Mouse (Mus musculus): Measurements from ENCODE around the gene Mras. TPM values are rescaled to one million over a fixed set of nuclear protein-coding genes. Genes with fewer than 3 reads are reported as not detected.

Gene Mras
- total and polyA plus RNA-seq, 2 experiments from 2014 or later, result 74.0 to 75.5 TPM

DNA sequence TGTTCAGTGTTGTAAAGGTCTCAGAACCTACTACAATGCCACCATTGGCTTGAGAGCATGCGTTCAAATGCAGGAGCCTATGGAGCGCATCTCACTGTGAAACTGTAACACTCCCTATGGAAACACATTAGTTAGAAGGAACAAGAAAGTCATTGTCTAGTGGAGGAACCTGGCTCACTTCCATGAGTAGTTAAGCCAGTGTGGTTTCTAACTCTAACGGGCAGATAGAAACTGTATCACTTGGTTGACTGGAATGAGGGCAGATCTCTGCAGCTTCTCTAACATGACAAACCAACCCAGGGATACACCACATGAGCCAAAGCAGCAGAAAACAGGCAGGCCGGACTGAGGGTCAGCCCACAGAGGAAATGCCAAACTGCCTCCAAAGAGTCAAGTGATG, 17.0 kb upstream of the Mras start:
- H3K9ac ChIP-seq (replicated peaks; ENCODE audit: low read length), result no peak overlapping the region
- H3K4me1 ChIP-seq (ENCODE audit: insufficient read depth, low read length), result no peaks in the 10 kb centered on the region
- H3K27ac ChIP-seq, result no peak overlapping the region
- ATAC-seq (no peak), DNase-seq (ENCODE audit: low spot score) (no peak)
- H3K27me3 ChIP-seq (ENCODE audit: insufficient read depth, low read length), result no peaks in the 10 kb centered on the region
- no peaks in the 10 kb centered on the region for H3K9me3 ChIP-seq (ENCODE audit: low read length)
- no peak overlapping the region for H3K4me3 ChIP-seq (ENCODE audit: low read length)
- H3K4me2 ChIP-seq (ENCODE audit: low read depth, low read length), result no peak overlapping the region
- no peaks in the 10 kb centered on the region for H3K36me3 ChIP-seq (ENCODE audit: insufficient read depth, low read length)
- WGBS, result 60% methylated on average over 4 of the region's 4 CpGs
- no peak for TF ChIP-seq CTCF (IDR thresholded peaks at IDR 0.05; ENCODE audit: low read depth)

DNA sequence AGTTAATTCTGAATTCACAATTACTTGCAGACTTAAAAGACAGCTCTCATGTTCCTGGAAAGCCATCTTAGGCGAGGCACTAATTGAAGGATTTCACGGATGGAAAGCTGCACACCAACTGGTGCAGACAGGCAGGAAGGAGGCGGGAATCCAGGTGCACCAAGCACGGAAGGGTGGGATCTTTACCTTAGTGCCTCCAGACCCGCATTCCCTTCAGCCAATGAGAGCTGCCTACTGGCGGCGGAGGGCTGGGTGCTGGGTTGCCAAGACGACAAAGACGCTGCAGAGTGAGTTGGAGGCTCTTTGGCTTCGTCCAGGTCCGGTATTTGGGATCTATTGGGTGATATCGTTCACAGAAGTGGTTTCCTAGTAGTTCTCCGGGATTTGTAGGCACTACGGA, 14.0 kb upstream of the Mras start, which contains the start of gene Nme9:
Gene Nme9, plus strand, starts transcription at position 315 of the 400 bp plus-strand sequence.
- Histone ChIP-seq H3K27ac (no peak within 1 kb of the TSS), H3K4me3 (ENCODE audit: low read length) (no peak within 1 kb of the TSS), H3K36me3 (ENCODE audit: insufficient read depth, low read length) (no peaks in the 10 kb centered on the region), H3K9ac (replicated peaks; ENCODE audit: low read length) (no peak within 1 kb of the TSS), H3K4me2 (ENCODE audit: low read depth, low read length) (peak within 1 kb of the TSS; percentile 41), H3K4me1 (ENCODE audit: insufficient read depth, low read length) (no peaks in the 10 kb centered on the region), H3K27me3 (ENCODE audit: insufficient read depth, low read length) (no peaks in the 10 kb centered on the region), H3K9me3 (ENCODE audit: low read length) (no peaks in the 10 kb centered on the region)
- 11% methylated on average over 14 of the region's 14 CpGs for WGBS
- TF ChIP-seq CTCF (IDR thresholded peaks at IDR 0.05; ENCODE audit: low read depth), result no peak
- ATAC-seq, result peak; percentile 60
- peak; percentile 40 for DNase-seq (ENCODE audit: low spot score)

DNA sequence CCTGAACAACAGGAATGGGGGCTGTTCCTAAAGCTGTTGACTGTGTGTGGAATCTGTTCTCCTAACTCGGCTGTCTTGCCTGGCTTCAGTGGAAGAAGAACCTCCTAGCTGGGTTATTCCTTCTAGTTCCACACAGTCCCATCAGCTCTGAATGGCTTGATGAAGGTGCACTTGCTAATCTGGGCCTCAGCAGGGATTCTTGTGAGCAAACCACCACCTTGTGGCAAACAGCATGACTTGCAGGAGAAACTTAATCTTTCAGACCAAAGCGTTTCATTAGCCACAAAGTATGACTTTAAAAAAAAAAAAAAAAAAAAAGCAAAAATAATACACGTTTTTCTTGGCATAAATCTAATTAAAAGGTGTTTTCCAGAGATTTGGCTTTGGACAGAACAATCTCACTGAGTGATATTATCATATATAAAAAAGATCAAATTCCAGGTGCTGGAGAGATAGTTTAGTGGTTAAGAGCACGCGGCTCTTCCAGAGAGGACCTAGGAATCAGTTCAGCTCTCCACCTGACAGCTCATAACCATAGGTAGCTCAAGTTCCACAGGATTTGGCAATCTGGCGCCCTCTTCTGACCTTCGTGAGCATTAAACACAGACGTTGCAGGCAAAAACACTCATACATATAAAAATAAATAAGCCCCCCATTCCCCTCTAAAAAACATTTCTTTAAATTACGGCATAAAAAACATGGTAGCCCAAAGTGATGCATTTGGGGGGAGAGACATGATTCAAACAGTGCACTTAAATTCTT, 12.9 kb upstream of the Mras start:
- peak; percentile 39; the same call in 1 of the 2 replicates for ATAC-seq
- Histone ChIP-seq H3K4me1 (ENCODE audit: insufficient read depth, low read length) (no peaks in the 10 kb centered on the region), H3K4me3 (ENCODE audit: low read length) (no peak overlapping the region), H3K27me3 (ENCODE audit: insufficient read depth, low read length) (no peaks in the 10 kb centered on the region), H3K36me3 (ENCODE audit: insufficient read depth, low read length) (no peaks in the 10 kb centered on the region), H3K27ac (no peak overlapping the region), H3K9ac (replicated peaks; ENCODE audit: low read length) (no peak overlapping the region), H3K4me2 (ENCODE audit: low read depth, low read length) (no peak overlapping the region), H3K9me3 (ENCODE audit: low read length) (no peaks in the 10 kb centered on the region)
- peak; percentile 60 for TF ChIP-seq CTCF (IDR thresholded peaks at IDR 0.05; ENCODE audit: low read depth)
- peak; percentile 70 for DNase-seq (ENCODE audit: low spot score)
- 46% methylated on average over 9 of the region's 9 CpGs for WGBS

DNA sequence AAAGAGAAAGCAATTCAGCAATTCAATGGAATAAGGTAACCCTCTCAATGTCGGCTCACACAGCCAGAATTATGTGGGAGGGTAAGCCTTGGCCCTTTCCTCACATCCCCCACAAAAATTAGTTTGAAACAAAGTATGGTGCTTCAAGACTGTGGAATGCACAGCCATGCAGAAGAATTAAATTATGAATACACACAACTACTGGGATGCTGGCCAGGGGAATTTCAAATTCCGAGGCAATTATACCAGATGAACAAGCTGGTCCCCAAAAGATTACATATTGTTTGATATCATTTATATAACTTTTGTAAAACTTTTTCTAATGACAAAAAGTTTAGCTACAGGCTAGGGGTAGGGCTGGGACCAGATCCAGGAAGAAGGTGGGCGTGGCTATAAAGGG, 10.1 kb upstream of the Mras start:
- DNase-seq (ENCODE audit: low spot score) (no peak), ATAC-seq (no peak)
- TF ChIP-seq CTCF (IDR thresholded peaks at IDR 0.05; ENCODE audit: low read depth), result no peak
- WGBS, result 56% methylated on average over 3 of the region's 3 CpGs
- Histone ChIP-seq H3K9me3 (ENCODE audit: low read length) (no peaks in the 10 kb centered on the region), H3K4me2 (ENCODE audit: low read depth, low read length) (no peak overlapping the region), H3K4me3 (ENCODE audit: low read length) (no peak overlapping the region), H3K27me3 (ENCODE audit: insufficient read depth, low read length) (no peaks in the 10 kb centered on the region), H3K36me3 (ENCODE audit: insufficient read depth, low read length) (no peaks in the 10 kb centered on the region), H3K9ac (replicated peaks; ENCODE audit: low read length) (no peak overlapping the region), H3K4me1 (ENCODE audit: insufficient read depth, low read length) (no peaks in the 10 kb centered on the region), H3K27ac (no peak overlapping the region)

DNA sequence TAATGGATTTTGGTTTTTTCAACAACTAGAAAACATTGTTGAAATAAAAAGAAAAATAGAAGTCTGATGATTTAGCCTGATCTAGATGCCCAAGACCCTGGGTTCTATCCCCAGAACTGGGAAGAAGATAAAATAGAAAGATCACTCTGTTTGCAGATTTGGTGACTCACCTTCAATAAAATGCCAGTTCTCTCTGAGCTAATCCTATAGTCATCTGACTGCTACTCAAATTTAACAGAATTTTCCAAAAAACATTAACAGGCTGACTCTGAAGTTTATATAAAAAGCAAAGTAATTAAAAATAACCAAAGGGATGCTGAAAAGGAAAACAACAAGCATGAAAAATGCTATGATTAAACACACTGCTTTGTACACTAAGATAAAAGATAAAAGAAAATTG, 9.1 kb upstream of the Mras start:
- no peak for DNase-seq (ENCODE audit: low spot score)
- Histone ChIP-seq H3K36me3 (ENCODE audit: insufficient read depth, low read length) (no peaks in the 10 kb centered on the region), H3K4me2 (ENCODE audit: low read depth, low read length) (no peak overlapping the region), H3K4me3 (ENCODE audit: low read length) (no peak overlapping the region), H3K9ac (replicated peaks; ENCODE audit: low read length) (no peak overlapping the region), H3K4me1 (ENCODE audit: insufficient read depth, low read length) (no peaks in the 10 kb centered on the region), H3K27me3 (ENCODE audit: insufficient read depth, low read length) (no peaks in the 10 kb centered on the region), H3K27ac (no peak overlapping the region), H3K9me3 (ENCODE audit: low read length) (no peaks in the 10 kb centered on the region)
- no peak for TF ChIP-seq CTCF (IDR thresholded peaks at IDR 0.05; ENCODE audit: low read depth)
- ATAC-seq, result no peak

DNA sequence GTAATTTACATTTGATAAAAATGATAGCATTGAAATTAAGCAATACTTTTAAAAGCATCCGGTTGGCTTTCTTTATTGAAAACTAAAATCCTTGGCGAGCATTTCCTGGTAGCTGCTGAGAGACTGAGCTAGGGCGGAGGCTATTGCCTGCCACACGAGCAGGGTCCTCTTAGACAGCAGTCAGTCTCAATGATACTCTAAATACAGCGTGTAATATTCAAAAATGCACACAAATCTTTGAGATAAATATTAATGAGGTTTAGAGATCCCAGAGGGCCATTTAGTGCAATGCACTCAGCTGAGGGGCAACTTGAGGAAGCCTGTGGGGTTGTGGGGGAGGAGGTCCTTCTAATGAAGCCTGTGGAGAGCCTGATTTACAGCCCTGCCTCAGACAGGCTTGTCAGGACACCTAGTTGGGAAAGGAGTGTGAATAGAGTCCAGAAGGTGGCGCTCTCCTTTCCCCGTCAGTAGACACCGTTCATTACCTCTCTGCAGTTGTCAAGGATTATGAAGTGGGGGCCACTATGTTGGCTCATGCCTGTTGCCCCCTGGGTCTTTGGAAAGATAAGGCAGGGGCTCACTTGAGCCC, 7.5 kb upstream of the Mras start:
- peak; percentile 70 for TF ChIP-seq CTCF (IDR thresholded peaks at IDR 0.05; ENCODE audit: low read depth)
- Histone ChIP-seq H3K36me3 (ENCODE audit: insufficient read depth, low read length) (no peaks in the 10 kb centered on the region), H3K4me2 (ENCODE audit: low read depth, low read length) (no peak overlapping the region), H3K27me3 (ENCODE audit: insufficient read depth, low read length) (no peaks in the 10 kb centered on the region), H3K27ac (no peak overlapping the region), H3K4me3 (ENCODE audit: low read length) (no peak overlapping the region), H3K9me3 (ENCODE audit: low read length) (no peaks in the 10 kb centered on the region), H3K9ac (replicated peaks; ENCODE audit: low read length) (no peak overlapping the region), H3K4me1 (ENCODE audit: insufficient read depth, low read length) (no peaks in the 10 kb centered on the region)
- ATAC-seq (no peak; the same call in 1 of the 2 replicates), DNase-seq (ENCODE audit: low spot score) (peak; percentile 62)
- WGBS, result 33% methylated on average over 8 of the region's 8 CpGs
